Mouse (Mus musculus) spleen, postnatal 4 days (tissue): Measurements from ENCODE around the gene Dio1.

Experiments
- DNase-seq, 2 experiments: peaks; one replicate each; pipeline ENCODE4 v3.0.0; 2022; ENCODE audit warnings: low spot score in 2 of 2

Dio1 gene

DNA sequence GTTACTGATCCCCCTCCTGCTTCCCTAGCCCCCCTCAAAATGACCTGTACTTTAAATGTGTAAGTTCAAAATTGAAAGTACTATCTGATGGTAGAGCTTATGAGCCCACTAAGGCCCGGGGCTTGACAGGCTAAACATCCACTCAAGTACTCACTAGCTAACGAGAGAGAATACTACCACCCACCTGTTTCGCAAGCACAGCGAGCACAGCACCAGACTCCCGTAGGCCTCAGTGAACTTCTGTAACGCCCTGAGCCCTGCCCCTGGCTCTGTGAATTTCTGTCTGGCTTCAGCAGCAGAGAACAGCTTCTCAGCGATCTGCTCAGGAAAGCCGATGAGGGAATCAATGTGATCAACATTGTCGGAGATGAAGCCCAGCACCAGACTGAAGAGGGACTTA lies 59.9 kb downstream of the Dio1 start:
- no peak for DNase-seq

DNA sequence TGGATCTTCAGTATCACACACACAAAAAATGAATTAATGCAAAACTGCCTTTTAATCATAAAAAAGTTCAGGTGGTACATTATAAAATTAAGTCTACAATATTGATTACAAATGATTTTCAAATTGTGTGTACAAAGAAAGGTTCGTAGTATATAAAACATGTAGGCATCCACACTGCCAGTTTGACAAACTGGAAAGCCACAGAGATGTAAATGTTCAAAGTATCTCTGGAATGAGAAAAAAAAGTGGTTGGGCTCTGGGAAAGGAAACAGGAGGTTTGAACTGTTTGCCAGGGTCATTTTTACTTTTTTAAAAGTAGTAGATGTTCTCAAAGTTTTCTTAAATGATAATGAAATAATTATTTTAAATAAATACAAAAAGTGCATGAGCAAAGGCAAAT lies 60.9 kb downstream of the Dio1 start:
- DNase-seq, result no peak

GRCm38 (mm10) chr4:107245368-107245767 lies 61.6 kb downstream of the Dio1 start:
- no peak for DNase-seq

DNA sequence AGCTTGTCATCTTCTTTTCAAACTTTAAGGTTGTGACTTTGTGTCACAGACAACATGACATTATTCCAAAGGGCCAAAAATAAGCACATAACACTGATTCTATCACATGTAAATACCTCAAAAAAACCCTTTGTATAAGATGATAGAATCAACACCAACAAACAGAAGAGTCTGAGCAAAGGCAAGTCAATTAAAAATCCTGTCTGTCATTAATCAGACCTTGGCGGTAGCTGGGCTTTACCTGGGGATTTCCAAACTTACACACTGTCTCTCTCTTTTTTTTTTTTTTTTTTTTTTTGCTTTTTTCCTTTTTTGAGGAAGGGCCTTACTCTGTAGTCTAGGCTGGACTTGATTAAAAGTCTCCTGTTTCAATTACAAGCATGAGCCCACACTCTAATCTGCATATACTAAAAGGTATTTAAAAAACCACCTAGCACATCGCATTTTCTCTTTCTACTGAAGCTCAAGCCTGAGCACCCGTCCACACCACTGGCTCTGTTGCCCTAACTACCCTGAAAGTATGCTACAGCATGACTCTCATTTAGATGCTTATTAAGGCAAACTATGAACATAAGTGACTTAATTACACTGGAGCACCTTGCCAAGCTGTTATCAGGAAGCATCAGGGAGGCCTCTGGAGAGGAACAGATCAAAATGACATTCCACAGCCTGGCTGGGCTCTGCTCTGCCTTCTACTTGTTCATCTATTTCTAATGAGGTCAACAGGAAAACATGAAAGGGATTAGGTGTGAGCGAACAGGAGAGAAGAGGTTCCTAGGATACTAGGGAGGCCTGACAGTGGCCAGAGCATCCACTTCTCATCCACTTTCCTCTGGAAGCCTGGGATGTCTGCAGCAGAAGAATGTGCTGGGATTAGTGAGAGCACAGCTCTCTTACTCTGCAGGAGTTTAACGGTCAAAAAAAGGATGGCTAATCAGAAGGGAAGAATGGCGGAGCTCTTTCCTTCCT lies 63.3 kb downstream of the Dio1 start:
- DNase-seq, result no peak
